Comparison of ENCODE assay signal across 18 mouse cellular contexts in genomic region chr4:55250334-55250733, GRCm38 (mm10).
"Had no signal": no experiment of that assay in that cellular context is flagged by ENCODE, and none has a peak within 500 bp of the region (broad histone marks: within the 10 kb centered on the region; RNA-seq: fewer than 3 reads in every experiment).

No protein-coding gene starts in this region.

- H3K4me3 ChIP-seq: midbrain, embryonic 12.5 days; midbrain, embryonic 15.5 days; myocyte; neural tube, embryonic 13.5 days; neural tube, embryonic 15.5 days had no signal

- H3K9ac ChIP-seq: liver, embryonic 14.5 days; lung, embryonic 14.5 days; midbrain, embryonic 12.5 days; midbrain, embryonic 15.5 days; neural tube, embryonic 13.5 days; neural tube, embryonic 15.5 days had no signal

- H3K4me1 ChIP-seq: midbrain, embryonic 15.5 days had no signal

- H3K36me3 ChIP-seq: midbrain, embryonic 12.5 days; midbrain, embryonic 15.5 days; neural tube, embryonic 13.5 days; neural tube, embryonic 15.5 days had no signal

- H3K27ac ChIP-seq: liver, embryonic 14.5 days; midbrain, embryonic 12.5 days; midbrain, embryonic 15.5 days; neural tube, embryonic 13.5 days; neural tube, embryonic 15.5 days had no signal

- ATAC-seq: midbrain, embryonic 15.5 days had no signal

- H3K9me3 ChIP-seq: midbrain, embryonic 12.5 days; midbrain, embryonic 15.5 days; neural tube, embryonic 13.5 days; neural tube, embryonic 15.5 days had no signal

- DNase-seq: lung, adult 18-20 months; lung, embryonic 14.5 days; lung, postnatal 10 days; lung, postnatal 4 days; retina, postnatal 1 day; right cerebral cortex, adult 18-20 months; right cerebral cortex, postnatal 25 days; right cerebral cortex, postnatal 4 days; spleen, adult 18-20 months; thymus, adult 2 months; thymus, postnatal 25 days; thymus, postnatal 4 days had no signal

- H3K27me3 ChIP-seq: neural tube, embryonic 13.5 days; neural tube, embryonic 15.5 days had no signal

- H3K4me2 ChIP-seq: lung, embryonic 14.5 days; midbrain, embryonic 12.5 days; midbrain, embryonic 15.5 days; neural tube, embryonic 13.5 days; neural tube, embryonic 15.5 days had no signal
